Mouse (Mus musculus) C2C12 (cell line): ENCODE measurements around the gene Mapkap1. TPM values are rescaled to one million over a fixed set of nuclear protein-coding genes. Genes with fewer than 3 reads are reported as not detected.

Source experiments
- H3K27me3 ChIP-seq: one replicate; pipeline ENCODE4 v1.6.1; 2011; ENCODE audit not compliant: control insufficient read depth, insufficient read depth, insufficient read length
- H3K36me3 ChIP-seq: one replicate; pipeline ENCODE4 v1.6.1; 2011; ENCODE audit not compliant: control insufficient read depth, insufficient read depth
- H3K4me3 ChIP-seq: one replicate; pipeline ENCODE4 v1.5.1; 2011; ENCODE audit warnings: mild to moderate bottlenecking, control low read depth; ENCODE audit not compliant: poor library complexity, insufficient read depth, severe bottlenecking
- H3K79me2 ChIP-seq: one replicate; pipeline ENCODE4 v1.6.1; 2011; ENCODE audit not compliant: control insufficient read depth, insufficient read depth
- H3K79me3 ChIP-seq: one replicate; pipeline ENCODE4 v1.6.1; 2011; ENCODE audit warnings: low read depth, control low read depth
- H3ac ChIP-seq: one replicate; pipeline ENCODE3; 2011; ENCODE audit warnings: low read depth; ENCODE audit not compliant: control insufficient read depth, insufficient read length
- CEBPB ChIP-seq: IDR thresholded peaks from one replicate; pipeline ENCODE4 v1.6.1; 2011; ENCODE audit warnings: low read depth, mild to moderate bottlenecking, control low read depth, moderate library complexity
- CTCF ChIP-seq: IDR thresholded peaks from one replicate; pipeline ENCODE4 v1.5.1; 2011; ENCODE audit not compliant: control insufficient read depth, insufficient read depth, insufficient read length
- FOSL1 ChIP-seq: IDR thresholded peaks from one replicate; pipeline ENCODE4 v1.8.0; 2011; ENCODE audit warnings: mild to moderate bottlenecking, low read length; ENCODE audit not compliant: poor library complexity, insufficient read depth, severe bottlenecking
- MAX ChIP-seq: IDR thresholded peaks from one replicate; pipeline ENCODE4 v1.6.1; 2011; ENCODE audit warnings: mild to moderate bottlenecking, control low read depth
- MYOD1 ChIP-seq: IDR thresholded peaks from one replicate; pipeline ENCODE4 v1.6.1; 2011; ENCODE audit warnings: low read depth; ENCODE audit not compliant: control insufficient read depth, insufficient read length
- MYOG ChIP-seq: IDR thresholded peaks from one replicate; pipeline ENCODE4 v1.6.1; 2011; ENCODE audit not compliant: control insufficient read depth, insufficient read length; ENCODE audit errors: extremely low read depth
- USF1 ChIP-seq: IDR thresholded peaks from one replicate; pipeline ENCODE4 v1.6.1; 2011; ENCODE audit warnings: low read depth, mild to moderate bottlenecking, control low read depth, moderate library complexity
- polyA plus RNA-seq: library from polyadenylated mRNA; unstranded; fragments of >200 nt; fragmentation: generic; extraction: Trizol; gene quantifications from one replicate; pipeline ENCODE4 v1.2.1, GENCODE M21; 2012; ENCODE audit warnings: missing spikeins

The Mapkap1 gene
- polyA plus RNA-seq, 1 experiment = 33.2 TPM

DNA sequence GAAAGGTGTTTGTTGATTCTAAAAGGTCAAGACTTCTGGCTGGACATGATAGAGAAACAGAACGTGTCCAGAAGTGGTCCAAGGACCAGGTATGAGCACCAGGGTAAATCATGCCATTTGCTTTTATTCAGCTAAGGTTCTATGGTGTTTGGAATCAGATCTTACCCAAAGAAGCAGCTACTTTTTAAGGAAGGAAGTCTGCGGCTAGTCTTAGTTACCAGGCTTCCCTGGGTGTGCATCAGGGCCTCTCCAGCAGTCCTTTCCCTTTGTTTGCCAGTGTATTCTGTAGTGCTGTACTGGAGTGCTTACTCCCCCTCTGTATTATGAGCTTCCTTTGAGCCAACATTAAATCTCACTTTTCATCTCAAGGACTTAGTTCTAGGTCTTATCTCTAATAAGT, 111.5 kb downstream of the Mapkap1 start:
- Histone ChIP-seq H3K27me3 (no peaks in the 10 kb centered on the region), H3K36me3 (no peaks in the 10 kb centered on the region), H3K4me3 (no peak overlapping the region), H3ac (no peak overlapping the region), H3K79me2 (no peaks in the 10 kb centered on the region), H3K79me3 (no peaks in the 10 kb centered on the region)
- TF ChIP-seq CTCF = no peak
- no peak for TF ChIP-seq USF1
- no peak for TF ChIP-seq MYOD1
- no peak for TF ChIP-seq MYOG
- TF ChIP-seq MAX = no peak
- no peak for TF ChIP-seq CEBPB
- TF ChIP-seq FOSL1 = no peak

DNA sequence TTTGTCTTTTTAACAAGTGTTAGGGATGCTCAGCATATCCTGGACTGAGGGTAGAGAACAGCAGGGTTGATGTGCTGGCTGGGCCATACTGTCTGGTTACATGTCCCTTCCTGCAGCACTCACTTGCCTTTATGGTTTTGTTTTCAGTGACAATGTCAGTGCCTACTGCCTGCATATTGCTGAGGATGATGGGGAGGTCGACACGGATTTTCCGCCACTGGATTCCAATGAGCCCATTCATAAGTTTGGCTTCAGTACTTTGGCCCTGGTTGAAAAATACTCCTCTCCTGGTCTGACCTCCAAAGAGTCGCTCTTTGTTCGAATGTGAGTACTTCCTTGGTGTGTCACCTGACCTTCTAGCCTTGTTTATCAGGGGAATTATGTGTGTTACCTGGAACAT, 112.0 kb downstream of the Mapkap1 start:
- no peaks in the 10 kb centered on the region for H3K79me2 ChIP-seq
- H3ac ChIP-seq = no peak overlapping the region
- no peaks in the 10 kb centered on the region for H3K27me3 ChIP-seq
- H3K79me3 ChIP-seq = no peaks in the 10 kb centered on the region
- no peaks in the 10 kb centered on the region for H3K36me3 ChIP-seq
- H3K4me3 ChIP-seq = no peak overlapping the region
- TF ChIP-seq FOSL1 (no peak), CTCF (no peak), CEBPB (no peak), MYOD1 (no peak), MYOG (no peak), MAX (no peak), USF1 (no peak)

DNA sequence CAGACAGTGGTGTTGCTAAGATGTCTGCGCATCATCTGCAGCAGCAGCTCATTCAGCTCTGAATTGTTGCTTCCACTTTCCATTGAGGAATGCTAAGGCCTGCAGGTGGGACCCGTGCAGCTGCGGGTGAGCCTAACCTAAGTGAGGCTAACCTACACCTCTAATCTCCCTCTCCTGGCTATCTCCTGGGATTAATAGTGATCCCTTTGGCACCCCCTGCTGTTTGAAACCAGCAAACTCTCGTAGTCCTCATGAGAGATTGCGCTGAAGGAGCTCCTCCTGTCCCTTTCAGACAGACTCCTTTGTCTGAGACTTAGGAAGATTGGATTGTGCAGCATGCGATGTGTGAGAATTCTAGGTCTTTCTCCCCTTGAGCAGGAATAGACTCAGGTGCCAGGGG, 113.0 kb downstream of the Mapkap1 start:
- Histone ChIP-seq H3K4me3 (no peak overlapping the region), H3K79me3 (no peaks in the 10 kb centered on the region), H3K79me2 (no peaks in the 10 kb centered on the region), H3ac (no peak overlapping the region), H3K36me3 (no peaks in the 10 kb centered on the region), H3K27me3 (no peaks in the 10 kb centered on the region)
- TF ChIP-seq CEBPB (no peak), CTCF (no peak), FOSL1 (no peak), MYOG (no peak), MAX (no peak), MYOD1 (no peak), USF1 (no peak)

GRCm38 (mm10) chr2:34521384-34521783, 114.8 kb downstream of the Mapkap1 start:
- TF ChIP-seq MAX = no peak
- TF ChIP-seq USF1 = no peak
- no peak for TF ChIP-seq CEBPB
- TF ChIP-seq CTCF = no peak
- no peak for TF ChIP-seq MYOG
- no peak for TF ChIP-seq FOSL1
- no peak for TF ChIP-seq MYOD1
- Histone ChIP-seq H3ac (no peak overlapping the region), H3K79me2 (no peaks in the 10 kb centered on the region), H3K36me3 (peaks cover 5% of the 10 kb centered on the region), H3K27me3 (no peaks in the 10 kb centered on the region), H3K79me3 (no peaks in the 10 kb centered on the region), H3K4me3 (no peak overlapping the region)

- H3K36me3 ChIP-seq = peaks cover 8% of the 10 kb centered on the region
- no peak overlapping the region for H3ac ChIP-seq
- no peak overlapping the region for H3K4me3 ChIP-seq
- H3K79me2 ChIP-seq = no peaks in the 10 kb centered on the region
- TF ChIP-seq FOSL1 (no peak), CTCF (no peak), MAX (no peak), MYOG (no peak), CEBPB (no peak), USF1 (no peak), MYOD1 (no peak)
- H3K79me3 ChIP-seq = no peaks in the 10 kb centered on the region
- no peaks in the 10 kb centered on the region for H3K27me3 ChIP-seq
Observed at GRCm38 (mm10) chr2:34526527-34527371, 120.2 kb downstream of the Mapkap1 start.

- TF ChIP-seq CEBPB (no peak), USF1 (no peak), MAX (no peak), FOSL1 (no peak), MYOG (no peak), CTCF (no peak), MYOD1 (no peak)
- H3K79me3 ChIP-seq = no peaks in the 10 kb centered on the region
- H3K36me3 ChIP-seq = peaks cover 8% of the 10 kb centered on the region
- no peak overlapping the region for H3K4me3 ChIP-seq
- H3ac ChIP-seq = no peak overlapping the region
- H3K27me3 ChIP-seq = no peaks in the 10 kb centered on the region
- no peaks in the 10 kb centered on the region for H3K79me2 ChIP-seq
Observed at GRCm38 (mm10) chr2:34528491-34528890, 121.9 kb downstream of the Mapkap1 start.
